Mouse (Mus musculus) heart, embryonic 14.5 days (tissue): ENCODE measurements around the gene Smco4. TPM values are rescaled to one million over a fixed set of nuclear protein-coding genes. Genes with fewer than 3 reads are reported as not detected.

Source experiments
- ATAC-seq: fragments of 200-750 bp; cut with Nextera tagmentation; 2 replicates; pipeline ENCODE4 v1.8.0; 2017; ENCODE audit warnings: low read depth, moderate TSS enrichment; ENCODE audit not compliant: insufficient number of reproducible peaks, insufficient read depth, low FRiP score
- H3K27ac ChIP-seq, 2 experiments: fragments of 200-500 bp in 1 of 2; fragments of 300-500 bp in 1 of 2; sonication (generic) in 1 of 2; replicated peaks in 1 of 2; 2 replicates each; pipeline ENCODE4 v1.5.1; 2012 to 2014; ENCODE audit warnings: low read depth in 2 of 2, low read length in 2 of 2, control low read depth in 1 of 2, mild to moderate bottlenecking in 1 of 2, mixed read lengths in 1 of 2; ENCODE audit not compliant: control insufficient read depth in 1 of 2, insufficient read depth in 1 of 2
- H3K27me3 ChIP-seq: fragments of 300-500 bp; sonication (generic); 2 replicates; pipeline ENCODE4 v1.6.1; 2014; ENCODE audit warnings: mild to moderate bottlenecking, low read length, control low read depth; ENCODE audit not compliant: control insufficient read depth, insufficient read depth
- H3K36me3 ChIP-seq: fragments of 300-500 bp; sonication (generic); 2 replicates; pipeline ENCODE4 v1.6.1; 2014; ENCODE audit warnings: mild to moderate bottlenecking, control low read depth, low read length, mixed read lengths; ENCODE audit not compliant: control insufficient read depth, insufficient read depth
- H3K4me1 ChIP-seq, 2 experiments: fragments of 200-500 bp in 1 of 2; fragments of 300-500 bp in 1 of 2; sonication (generic) in 1 of 2; 2 replicates each; pipeline ENCODE4 v1.6.1; 2012 to 2014; ENCODE audit warnings: low read length in 2 of 2, control low read depth in 1 of 2, mixed read lengths in 1 of 2; ENCODE audit not compliant: control insufficient read depth in 2 of 2, insufficient read depth in 2 of 2
- H3K4me2 ChIP-seq: fragments of 300-500 bp; sonication (generic); 2 replicates; pipeline ENCODE4 v1.6.1; 2014; ENCODE audit warnings: mild to moderate bottlenecking, low read length
- H3K4me3 ChIP-seq, 2 experiments: fragments of 200-500 bp in 1 of 2; fragments of 300-500 bp in 1 of 2; sonication (generic) in 1 of 2; 2 replicates each; pipeline ENCODE4 v1.5.1; 2012 to 2014; ENCODE audit warnings: low read length in 2 of 2, mild to moderate bottlenecking in 2 of 2, control low read depth in 1 of 2, low read depth in 1 of 2, moderate library complexity in 1 of 2; ENCODE audit not compliant: control insufficient read depth in 1 of 2, insufficient read depth in 1 of 2
- H3K9ac ChIP-seq: fragments of 300-500 bp; sonication (generic); 2 replicates; pipeline ENCODE4 v1.6.1; 2014; ENCODE audit warnings: mild to moderate bottlenecking, low read length
- H3K9me3 ChIP-seq: fragments of 300-500 bp; sonication (generic); 2 replicates; pipeline ENCODE4 v1.6.1; 2016; ENCODE audit warnings: low read length, control low read depth; ENCODE audit not compliant: control insufficient read depth
- WGBS: fragments of 180-500 bp; shearing (Covaris S2); extraction: QIAGEN DNeasy Blood & Tissue Kit; methylation state at CpG from one replicate; pipeline ENCODE4 v1.1.7; 2014; 5-methylcytosine and 5-hydroxymethylcytosine counted together
- polyA plus RNA-seq: library from polyadenylated mRNA; unstranded; fragments of >200 nt; fragmentation: Nextera tagmentation; extraction: Ambion mirVana; gene quantifications from 2 replicates; pipeline ENCODE4 v1.2.1, GENCODE M21; 2014

Smco4 gene
- polyA plus RNA-seq, 1 experiment from 2014 or later, result 2.8 TPM

DNA sequence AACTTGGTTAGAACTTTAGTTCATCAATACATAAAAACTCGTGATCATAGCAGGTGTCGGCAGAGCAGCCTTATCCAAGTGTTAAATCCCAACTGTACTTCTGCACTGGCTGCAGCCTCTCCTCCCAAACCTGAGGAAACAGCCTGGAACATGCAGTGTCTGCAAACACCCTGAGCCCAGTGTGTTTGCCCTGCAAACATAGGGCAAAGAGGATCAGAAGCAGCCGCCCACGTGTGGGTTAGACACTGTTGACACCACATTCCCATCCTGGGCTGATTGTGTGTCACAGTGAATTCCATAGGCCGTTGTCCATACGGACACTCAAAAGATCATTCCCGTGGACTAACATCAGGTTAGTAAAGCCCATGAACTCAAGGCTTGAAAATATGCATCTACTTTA, 69.1 kb downstream of the Smco4 start:
- Histone ChIP-seq H3K4me2 (no peak overlapping the region), H3K9me3 (no peaks in the 10 kb centered on the region), H3K4me3 (no peak overlapping the region), H3K9ac (no peak overlapping the region), H3K27me3 (no peaks in the 10 kb centered on the region), H3K4me1 (no peaks in the 10 kb centered on the region), H3K36me3 (no peaks in the 10 kb centered on the region), H3K27ac (no peak overlapping the region)
- no peak for ATAC-seq
- 82% methylated on average over 7 of the region's 7 CpGs for WGBS

DNA sequence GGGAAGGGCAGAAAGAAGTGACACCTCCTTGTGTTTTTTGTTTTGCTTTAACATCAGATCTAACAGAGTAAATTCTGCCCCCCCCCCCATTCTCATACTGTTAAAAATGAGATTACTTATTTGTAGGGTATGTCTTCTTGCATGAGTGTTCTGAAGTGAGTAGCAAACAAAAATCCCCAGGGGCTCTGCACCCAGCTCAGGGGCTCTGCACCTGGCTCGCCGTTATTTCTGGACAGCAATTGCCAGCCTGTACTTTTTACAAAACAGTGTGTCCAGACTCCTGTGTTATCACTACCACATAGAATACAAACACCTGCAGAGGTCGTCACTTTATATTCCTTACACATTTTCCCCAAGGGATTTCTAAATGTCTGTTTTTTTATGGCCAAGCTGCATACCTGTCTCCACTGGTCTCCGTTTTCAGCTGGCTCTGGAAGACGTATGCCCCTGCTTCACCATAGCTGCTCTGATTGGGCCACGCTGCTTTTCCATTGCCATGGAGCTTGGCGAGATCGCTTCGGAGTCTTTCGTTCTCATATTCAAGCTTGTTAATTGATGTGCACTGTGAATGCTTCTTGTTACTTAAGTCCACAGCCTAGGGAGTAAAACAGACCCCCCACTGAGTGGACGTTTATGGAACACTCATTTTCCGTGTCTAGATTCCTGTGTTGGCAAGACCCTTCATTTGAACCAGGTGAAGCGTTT, 81.7 kb downstream of the Smco4 start:
- WGBS, result 83% methylated on average over 13 of the region's 13 CpGs
- Histone ChIP-seq H3K9me3 (no peaks in the 10 kb centered on the region), H3K36me3 (no peaks in the 10 kb centered on the region), H3K27me3 (no peaks in the 10 kb centered on the region), H3K4me1 (no peaks in the 10 kb centered on the region), H3K4me3 (no peak overlapping the region), H3K4me2 (no peak overlapping the region), H3K9ac (no peak overlapping the region), H3K27ac (no peak overlapping the region)
- ATAC-seq, result no peak

DNA sequence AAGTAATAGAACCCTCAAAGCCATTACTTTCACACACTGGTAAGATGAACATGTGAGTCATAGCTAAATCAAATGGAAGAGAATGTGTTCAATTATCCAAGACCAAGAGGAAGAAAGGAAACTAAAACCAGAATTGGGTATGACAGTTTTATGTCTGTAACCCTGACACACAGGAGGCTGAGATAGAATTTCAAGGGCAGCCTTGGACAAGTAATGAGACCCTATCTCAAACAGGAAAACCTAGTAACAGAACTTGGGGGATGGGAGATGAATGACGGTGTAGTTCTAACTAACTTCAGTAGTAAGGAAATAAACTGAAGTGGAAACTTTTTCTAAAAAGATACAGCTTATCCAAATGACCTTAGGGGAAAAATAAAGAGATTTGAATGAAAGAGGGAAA, 85.2 kb downstream of the Smco4 start:
- WGBS, result 54% methylated on average over 1 of the region's 1 CpGs
- no peaks in the 10 kb centered on the region for H3K4me1 ChIP-seq
- ATAC-seq, result no peak

DNA sequence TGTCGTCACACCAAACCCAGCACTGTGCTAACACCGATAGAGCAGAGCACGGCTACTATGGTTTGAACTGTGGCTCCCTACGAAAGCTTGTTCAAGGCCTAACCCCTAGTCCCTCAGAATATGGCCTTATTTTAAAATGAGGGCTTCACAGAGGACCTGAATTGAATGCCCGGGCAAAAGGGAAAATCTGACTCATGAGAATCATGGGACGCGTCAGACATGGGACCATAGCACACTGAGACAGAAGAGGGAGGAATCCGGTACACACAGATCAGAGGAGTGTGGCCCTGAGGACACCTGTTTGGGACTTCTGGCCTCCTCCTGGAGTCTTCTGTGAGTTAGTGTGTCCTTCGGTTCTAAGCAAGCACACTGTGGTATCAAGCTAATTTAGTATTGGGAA, 85.7 kb downstream of the Smco4 start:
- Histone ChIP-seq H3K27me3 (no peaks in the 10 kb centered on the region), H3K27ac (no peak overlapping the region), H3K4me1 (no peaks in the 10 kb centered on the region), H3K4me3 (no peak overlapping the region), H3K36me3 (no peaks in the 10 kb centered on the region), H3K9me3 (no peaks in the 10 kb centered on the region), H3K4me2 (no peak overlapping the region), H3K9ac (no peak overlapping the region)
- no peak for ATAC-seq
- WGBS, result 83% methylated on average over 9 of the region's 9 CpGs

More for the DNA sequence above, 85.2 kb downstream of the Smco4 start:
- H3K36me3 ChIP-seq, result no peaks in the 10 kb centered on the region
- no peaks in the 10 kb centered on the region for H3K27me3 ChIP-seq
- no peak overlapping the region for H3K27ac ChIP-seq
- H3K9ac ChIP-seq, result no peak overlapping the region
- no peak overlapping the region for H3K4me2 ChIP-seq
- no peaks in the 10 kb centered on the region for H3K9me3 ChIP-seq
- H3K4me3 ChIP-seq, result no peak overlapping the region

DNA sequence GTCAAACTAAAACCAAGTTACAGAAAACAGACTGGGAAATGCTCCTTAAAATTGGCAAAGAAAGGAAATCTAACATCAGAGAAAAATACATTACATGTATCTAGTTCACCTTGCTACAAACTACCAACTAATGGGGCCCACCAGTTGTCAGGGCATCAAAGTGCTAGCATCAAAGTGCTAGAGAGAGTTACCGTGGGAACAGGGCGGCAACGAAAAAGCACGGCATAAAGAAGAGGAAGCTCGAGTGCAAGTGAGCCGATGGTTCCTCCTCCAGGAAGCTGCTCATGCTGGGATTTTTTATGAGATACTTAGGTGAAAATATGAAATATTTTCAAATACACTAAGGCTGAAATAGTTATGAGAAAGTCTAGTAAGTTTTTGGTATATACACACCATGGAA, 86.9 kb downstream of the Smco4 start:
- 73% methylated on average over 6 of the region's 6 CpGs for WGBS
- Histone ChIP-seq H3K4me2 (no peak overlapping the region), H3K27ac (no peak overlapping the region), H3K4me3 (no peak overlapping the region), H3K4me1 (no peaks in the 10 kb centered on the region), H3K36me3 (no peaks in the 10 kb centered on the region), H3K9me3 (no peaks in the 10 kb centered on the region), H3K9ac (no peak overlapping the region), H3K27me3 (no peaks in the 10 kb centered on the region)
- no peak for ATAC-seq

DNA sequence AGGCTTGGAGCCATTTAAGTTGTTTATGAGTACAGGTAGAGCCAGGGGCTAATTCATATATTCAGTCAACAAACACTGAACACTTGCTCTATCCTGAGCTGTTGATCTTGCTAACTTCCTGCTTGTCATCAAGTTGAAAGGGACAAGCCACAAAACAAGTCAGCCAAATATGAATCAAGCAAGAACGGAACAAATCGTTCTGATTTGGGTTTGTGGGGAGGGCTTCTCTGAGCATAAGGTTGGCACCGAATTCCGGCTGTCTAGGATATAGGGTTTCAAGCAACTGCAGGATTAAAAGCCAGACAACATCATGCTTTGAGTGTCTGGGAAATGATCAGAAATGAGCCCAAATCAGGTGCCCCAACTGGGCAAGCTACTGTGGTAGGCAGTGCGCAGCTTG, 88.8 kb downstream of the Smco4 start:
- Histone ChIP-seq H3K27me3 (no peaks in the 10 kb centered on the region), H3K4me1 (no peaks in the 10 kb centered on the region), H3K4me3 (no peak overlapping the region), H3K27ac (no peak overlapping the region), H3K36me3 (no peaks in the 10 kb centered on the region), H3K9ac (no peak overlapping the region), H3K4me2 (no peak overlapping the region), H3K9me3 (no peaks in the 10 kb centered on the region)
- no peak for ATAC-seq
- 92% methylated on average over 5 of the region's 5 CpGs for WGBS

DNA sequence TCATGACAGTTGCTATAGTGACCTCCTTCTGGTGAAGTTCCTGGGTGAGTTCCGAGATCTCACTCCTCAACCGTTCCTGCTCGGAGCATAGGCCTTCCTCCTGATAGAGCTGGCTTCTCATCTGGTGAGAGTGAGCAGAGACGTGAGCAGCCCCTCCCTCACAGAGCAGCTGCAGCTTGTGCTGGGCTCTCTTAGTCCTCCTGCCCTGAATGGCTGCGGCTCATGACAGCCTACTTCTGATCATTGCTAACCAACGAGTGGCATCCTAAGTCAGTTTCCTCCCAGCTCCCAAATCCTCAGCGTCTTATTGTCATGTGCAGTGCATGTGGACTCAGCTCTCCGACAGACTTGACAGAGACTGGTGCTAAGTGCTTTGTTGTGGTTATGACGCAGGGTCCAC, 91.0 kb downstream of the Smco4 start:
- no peaks in the 10 kb centered on the region for H3K9me3 ChIP-seq
- ATAC-seq, result no peak

DNA sequence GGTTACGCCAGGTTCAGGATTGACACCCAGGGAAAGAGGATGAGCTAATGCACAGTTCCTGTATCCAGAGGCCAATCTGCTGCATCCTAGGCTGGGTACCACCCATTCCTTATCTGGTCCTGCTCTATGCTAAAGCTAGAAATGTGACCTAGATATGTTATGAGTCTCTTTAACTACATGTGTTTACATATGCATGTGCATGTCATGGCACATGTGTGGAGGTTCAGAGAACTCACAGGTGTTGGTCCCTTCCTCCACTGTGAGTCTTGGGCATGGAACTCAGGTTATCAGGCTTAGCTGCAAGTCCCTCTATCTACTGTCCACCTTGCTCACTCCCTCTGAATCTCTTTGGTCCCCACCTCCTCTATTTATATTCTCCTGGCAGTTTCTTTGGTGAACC, 92.7 kb downstream of the Smco4 start:
- Histone ChIP-seq H3K36me3 (no peaks in the 10 kb centered on the region), H3K9ac (no peak overlapping the region), H3K27me3 (no peaks in the 10 kb centered on the region), H3K4me2 (no peak overlapping the region), H3K27ac (no peak overlapping the region), H3K4me1 (no peaks in the 10 kb centered on the region), H3K4me3 (no peak overlapping the region), H3K9me3 (no peaks in the 10 kb centered on the region)
- WGBS, result 86% methylated on average over 1 of the region's 1 CpGs
- ATAC-seq, result no peak

More for the DNA sequence above, 91.0 kb downstream of the Smco4 start:
- Histone ChIP-seq H3K27me3 (no peaks in the 10 kb centered on the region), H3K4me3 (no peak overlapping the region), H3K4me2 (no peak overlapping the region), H3K36me3 (no peaks in the 10 kb centered on the region), H3K9ac (no peak overlapping the region), H3K4me1 (no peaks in the 10 kb centered on the region), H3K27ac (no peak overlapping the region)
- 62% methylated on average over 9 of the region's 9 CpGs for WGBS
